Mouse (Mus musculus): ENCODE data around the gene Zfp36. TPM values are rescaled to one million over a fixed set of nuclear protein-coding genes. Genes with fewer than 3 reads are reported as not detected.

Gene Zfp36
- polyA plus RNA-seq, 1 experiment: 225 TPM

- Histone ChIP-seq H3K4me1 (peaks cover 69% of the 10 kb centered on the region), H3K27me3 (replicated peaks) (no peaks in the 10 kb centered on the region)
Observed at GRCm38 (mm10) chr7:28377190-28378065, 2.6 kb downstream of the Zfp36 start.

DNA sequence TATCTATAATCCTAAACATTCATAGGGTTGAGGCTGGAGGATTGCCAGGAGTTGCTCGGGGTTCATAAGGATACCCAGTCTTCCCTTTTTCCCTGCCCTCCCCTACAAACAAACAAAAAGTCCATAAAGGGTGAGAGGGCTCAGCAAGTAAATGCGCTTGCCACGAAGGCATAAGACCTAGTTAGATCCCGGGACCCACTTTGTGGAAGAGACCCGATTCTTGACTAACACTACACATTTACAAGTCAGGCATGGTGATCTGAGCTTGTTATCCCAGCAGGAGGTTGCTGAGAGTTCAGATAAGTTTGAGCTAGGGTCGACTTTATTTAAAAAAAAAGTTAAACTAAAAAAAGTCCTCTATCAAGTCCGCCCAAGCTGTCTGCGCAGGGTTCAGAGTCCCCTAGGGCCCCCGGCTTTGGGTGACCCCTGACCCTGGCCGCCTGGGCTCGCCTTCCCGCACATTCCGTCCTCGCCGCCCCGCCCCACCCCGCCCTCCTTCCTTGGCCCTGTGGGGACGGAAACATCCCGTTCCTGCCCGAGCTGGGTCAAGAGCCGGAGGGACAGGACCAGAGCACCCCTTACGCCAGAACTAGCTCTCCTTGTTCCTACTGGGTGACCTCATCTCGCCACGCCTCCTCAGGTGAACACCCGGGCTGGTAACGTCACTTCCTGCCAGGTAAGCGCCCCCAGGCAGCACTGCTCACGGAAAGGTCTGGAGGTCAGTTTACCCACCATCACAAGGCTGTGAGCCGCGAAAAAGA lies 3.9 kb downstream of the Zfp36 start:
- H3K27me3 ChIP-seq (replicated peaks): peaks cover 4% of the 10 kb centered on the region
- no peaks in the 10 kb centered on the region for H3K9me3 ChIP-seq
- TF ChIP-seq FLI1 (IDR thresholded peaks at IDR 0.05; ENCODE audit: low read length) (no peak), GATA1 (IDR thresholded peaks at IDR 0.05; ENCODE audit: borderline replicate concordance, low read length) (no peak)
- H3K4me1 ChIP-seq: peaks cover 69% of the 10 kb centered on the region
- H3K36me3 ChIP-seq (replicated peaks; ENCODE audit: low read length): peaks cover 24% of the 10 kb centered on the region
- H3K4me3 ChIP-seq (replicated peaks): peak overlapping the region; percentile 96

More at GRCm38 (mm10) chr7:28377190-28378065, 2.6 kb downstream of the Zfp36 start:
- no peaks in the 10 kb centered on the region for H3K9me3 ChIP-seq
- peaks cover 24% of the 10 kb centered on the region for H3K36me3 ChIP-seq (replicated peaks; ENCODE audit: low read length)
- TF ChIP-seq FLI1 (IDR thresholded peaks at IDR 0.05; ENCODE audit: low read length): no peak
- TF ChIP-seq GATA1 (IDR thresholded peaks at IDR 0.05; ENCODE audit: borderline replicate concordance, low read length): no peak
- H3K4me3 ChIP-seq (replicated peaks): peak overlapping the region; percentile 96

DNA sequence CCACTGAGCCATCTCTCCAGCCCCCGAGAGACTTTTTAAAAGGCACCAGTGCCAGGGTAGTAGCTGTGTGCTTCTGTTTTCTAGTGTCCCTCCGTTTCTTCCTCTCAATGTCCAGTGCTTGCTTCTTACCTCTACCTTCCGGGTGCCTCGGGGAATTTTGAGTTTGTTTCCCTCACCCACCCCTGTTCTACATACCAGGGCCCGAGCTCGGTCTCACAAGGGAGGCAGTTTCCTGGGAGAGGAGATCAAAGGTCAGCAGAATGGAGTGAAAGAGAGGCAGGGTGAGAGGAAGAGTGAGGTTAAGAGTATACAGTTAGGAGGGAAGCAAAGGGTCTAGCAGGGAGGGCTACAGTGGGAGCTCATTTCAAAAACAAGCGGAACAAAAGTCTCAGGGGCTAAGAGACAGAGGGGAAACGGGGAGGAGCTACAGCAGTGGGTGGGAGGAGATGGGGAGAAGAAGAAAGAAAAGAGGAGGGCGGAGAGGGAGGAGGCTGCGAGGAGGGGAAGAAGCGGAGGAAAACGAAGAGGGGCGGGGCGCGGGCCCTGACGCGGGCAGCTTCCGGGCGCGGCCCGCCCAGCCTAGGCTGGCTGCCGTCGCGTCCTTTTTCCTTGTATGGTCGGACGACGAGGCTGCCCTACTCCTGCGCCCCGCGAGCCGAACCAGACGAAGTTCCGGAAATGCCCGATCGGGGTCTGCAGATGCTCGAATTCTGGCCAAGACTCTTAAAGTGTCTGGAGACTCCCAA lies 4.7 kb downstream of the Zfp36 start:
- H3K27me3 ChIP-seq (replicated peaks): peaks cover 12% of the 10 kb centered on the region
- H3K9me3 ChIP-seq: no peaks in the 10 kb centered on the region
- H3K36me3 ChIP-seq (replicated peaks; ENCODE audit: low read length): peaks cover 25% of the 10 kb centered on the region
- peaks cover 71% of the 10 kb centered on the region for H3K4me1 ChIP-seq
- H3K4me3 ChIP-seq (replicated peaks): peak overlapping the region; percentile 96
- TF ChIP-seq FLI1 (IDR thresholded peaks at IDR 0.05; ENCODE audit: low read length): no peak
- TF ChIP-seq GATA1 (IDR thresholded peaks at IDR 0.05; ENCODE audit: borderline replicate concordance, low read length): no peak

DNA sequence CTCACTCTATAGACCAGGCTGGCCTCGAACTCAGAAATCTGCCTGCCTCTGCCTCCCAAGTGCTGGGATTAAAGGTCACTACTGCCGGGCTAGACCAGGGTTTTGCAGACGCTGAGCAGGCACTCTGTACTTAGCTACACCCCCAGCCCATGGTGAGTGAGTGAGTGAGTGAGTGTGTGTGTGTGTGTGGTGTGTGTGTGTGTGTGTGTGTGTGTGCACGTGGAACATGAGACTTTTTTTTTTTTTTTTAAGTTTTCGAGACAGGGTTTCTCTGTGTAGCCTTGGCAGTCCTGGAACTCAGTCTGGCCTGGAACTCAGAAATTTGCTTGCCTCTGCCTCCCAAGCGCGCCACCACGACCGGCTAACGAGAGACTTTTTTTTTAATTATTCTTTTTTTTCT lies 5.4 kb downstream of the Zfp36 start:
- Histone ChIP-seq H3K4me1 (peaks cover 71% of the 10 kb centered on the region), H3K4me3 (replicated peaks) (peak overlapping the region; percentile 96), H3K27me3 (replicated peaks) (peaks cover 19% of the 10 kb centered on the region), H3K9me3 (no peaks in the 10 kb centered on the region), H3K36me3 (replicated peaks; ENCODE audit: low read length) (peaks cover 32% of the 10 kb centered on the region)
- TF ChIP-seq FLI1 (IDR thresholded peaks at IDR 0.05; ENCODE audit: low read length): no peak
- TF ChIP-seq GATA1 (IDR thresholded peaks at IDR 0.05; ENCODE audit: borderline replicate concordance, low read length): no peak

DNA sequence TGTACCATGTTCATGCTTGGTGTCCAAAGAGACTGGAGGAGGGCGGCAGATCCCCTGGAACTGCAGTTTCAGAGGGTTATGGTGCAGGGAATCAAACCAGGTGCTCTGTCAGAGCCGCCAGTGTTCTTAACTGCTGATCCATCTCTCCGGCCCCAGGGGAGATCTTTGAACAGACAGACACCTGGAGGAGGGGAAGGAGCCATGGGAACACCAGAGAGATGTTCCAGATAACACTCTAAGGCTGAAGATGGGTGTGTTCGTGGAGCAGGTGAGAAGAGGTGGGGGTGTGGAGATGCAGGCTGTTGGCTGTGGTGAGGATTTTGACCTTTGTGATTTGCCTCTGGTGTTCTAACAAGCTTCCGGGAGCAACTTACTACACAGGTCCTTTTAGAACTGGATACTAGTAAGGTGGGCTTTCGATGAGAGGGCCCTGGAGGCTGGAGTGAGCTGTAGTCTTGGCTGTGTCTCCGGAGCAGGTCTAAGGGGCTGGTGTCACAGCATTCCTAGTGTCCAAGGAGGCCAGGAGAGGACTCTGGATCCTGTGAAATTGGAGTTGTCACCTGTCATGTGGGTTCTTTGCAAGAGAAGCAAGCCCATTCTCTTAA lies 6.1 kb downstream of the Zfp36 start:
- no peaks in the 10 kb centered on the region for H3K9me3 ChIP-seq
- H3K36me3 ChIP-seq (replicated peaks; ENCODE audit: low read length): peaks cover 34% of the 10 kb centered on the region
- no peak for TF ChIP-seq GATA1 (IDR thresholded peaks at IDR 0.05; ENCODE audit: borderline replicate concordance, low read length)
- TF ChIP-seq FLI1 (IDR thresholded peaks at IDR 0.05; ENCODE audit: low read length): no peak
- peak overlapping the region; percentile 75 for H3K4me3 ChIP-seq (replicated peaks)
- H3K27me3 ChIP-seq (replicated peaks): peaks cover 21% of the 10 kb centered on the region
- H3K4me1 ChIP-seq: peaks cover 68% of the 10 kb centered on the region

GRCm38 (mm10) chr7:28373131-28373581 lies 6.9 kb downstream of the Zfp36 start:
- peaks cover 29% of the 10 kb centered on the region for H3K27me3 ChIP-seq (replicated peaks)

DNA sequence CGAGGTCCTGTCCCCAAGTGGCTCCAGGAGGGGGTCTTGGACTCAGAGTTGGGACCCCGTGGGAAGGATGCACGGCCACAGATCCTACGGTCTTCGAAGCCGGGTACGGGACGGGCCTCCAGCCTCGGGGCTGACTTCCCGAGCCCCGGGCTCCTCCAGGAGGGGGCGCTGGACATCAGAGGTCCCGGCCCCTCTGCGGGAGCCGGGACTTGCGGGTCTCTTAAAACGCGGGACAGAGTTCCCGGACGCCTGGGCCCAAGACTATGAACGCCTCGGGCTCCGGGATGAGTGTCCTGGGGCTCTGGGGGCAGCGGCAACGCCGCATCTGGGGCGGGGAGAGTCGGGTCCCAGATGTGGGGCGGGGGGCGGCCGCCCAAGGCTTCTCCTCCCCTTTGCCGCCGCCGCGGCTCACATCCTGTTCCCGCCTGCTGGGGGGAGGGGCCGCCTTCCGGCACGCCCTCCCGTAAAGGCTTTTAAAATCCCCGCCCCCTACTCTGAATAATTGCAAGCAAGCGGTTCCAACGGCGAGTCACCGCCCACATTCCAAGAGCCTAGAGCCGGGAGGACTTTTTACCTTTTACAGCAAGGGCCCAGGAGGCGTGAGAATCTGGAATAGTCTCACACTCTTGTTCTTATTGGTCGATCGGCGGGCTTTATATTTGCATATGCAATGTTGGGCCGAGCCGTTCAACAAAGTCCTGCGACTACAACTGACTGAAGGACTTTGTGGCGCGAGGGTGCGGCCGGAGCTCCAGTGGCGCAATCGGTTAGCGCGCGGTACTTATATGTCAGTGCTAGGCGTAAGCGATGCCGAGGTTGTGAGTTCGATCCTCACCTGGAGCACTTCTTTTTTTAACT lies 7.6 kb downstream of the Zfp36 start, which contains the start of gene Plekhg2:
Gene Plekhg2 (minus strand): TSS at position 349 of the 858 bp plus-strand sequence.
- peaks cover 32% of the 10 kb centered on the region for H3K27me3 ChIP-seq (replicated peaks)
- H3K36me3 ChIP-seq (replicated peaks; ENCODE audit: low read length): peaks cover 36% of the 10 kb centered on the region
- peak within 1 kb of the TSS; percentile 94 for H3K4me3 ChIP-seq (replicated peaks)
- peaks cover 70% of the 10 kb centered on the region for H3K4me1 ChIP-seq
- H3K9me3 ChIP-seq: no peaks in the 10 kb centered on the region
- no peak for TF ChIP-seq GATA1 (IDR thresholded peaks at IDR 0.05; ENCODE audit: borderline replicate concordance, low read length)
- TF ChIP-seq FLI1 (IDR thresholded peaks at IDR 0.05; ENCODE audit: low read length): peak; percentile 76; the same call in 1 of the 2 replicates

More at GRCm38 (mm10) chr7:28373131-28373581, 6.9 kb downstream of the Zfp36 start:
- H3K36me3 ChIP-seq (replicated peaks; ENCODE audit: low read length): peaks cover 36% of the 10 kb centered on the region
- TF ChIP-seq GATA1 (IDR thresholded peaks at IDR 0.05; ENCODE audit: borderline replicate concordance, low read length) (no peak), FLI1 (IDR thresholded peaks at IDR 0.05; ENCODE audit: low read length) (no peak)
- H3K4me1 ChIP-seq: peaks cover 70% of the 10 kb centered on the region
- H3K9me3 ChIP-seq: no peaks in the 10 kb centered on the region
- peak overlapping the region; percentile 94 for H3K4me3 ChIP-seq (replicated peaks)

DNA sequence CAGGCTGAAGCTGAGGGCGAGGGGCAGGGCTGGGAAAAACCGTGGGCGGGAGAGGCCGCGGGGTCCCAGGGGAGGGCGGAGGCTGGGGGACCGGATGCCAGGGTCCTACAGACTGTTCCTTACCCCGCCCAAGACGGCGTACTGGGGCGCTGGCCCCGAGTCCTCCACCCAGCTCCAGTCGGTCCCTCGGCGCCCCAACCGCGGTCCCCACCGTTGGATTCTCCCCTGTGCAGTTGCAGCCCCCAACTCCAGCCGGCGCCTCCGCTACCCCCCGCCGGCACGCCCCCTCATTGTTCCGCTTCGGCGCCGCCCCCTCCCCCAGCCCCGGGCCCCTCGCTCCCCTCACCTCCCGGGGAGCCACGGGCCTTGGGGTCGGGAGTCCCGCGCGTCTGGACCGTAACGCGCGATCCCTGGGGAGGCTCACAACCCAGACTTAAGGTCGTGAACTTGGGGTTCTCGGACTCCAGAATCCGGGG lies 8.5 kb downstream of the Zfp36 start:
- H3K27me3 ChIP-seq (replicated peaks): peaks cover 33% of the 10 kb centered on the region
- peaks cover 38% of the 10 kb centered on the region for H3K36me3 ChIP-seq (replicated peaks; ENCODE audit: low read length)
- TF ChIP-seq GATA1 (IDR thresholded peaks at IDR 0.05; ENCODE audit: borderline replicate concordance, low read length) (no peak), FLI1 (IDR thresholded peaks at IDR 0.05; ENCODE audit: low read length) (no peak)
- no peaks in the 10 kb centered on the region for H3K9me3 ChIP-seq
- H3K4me1 ChIP-seq: peaks cover 64% of the 10 kb centered on the region
- peak overlapping the region; percentile 94 for H3K4me3 ChIP-seq (replicated peaks)
